ENCODE assay signal across 36 mouse cellular contexts in the genomic region with DNA sequence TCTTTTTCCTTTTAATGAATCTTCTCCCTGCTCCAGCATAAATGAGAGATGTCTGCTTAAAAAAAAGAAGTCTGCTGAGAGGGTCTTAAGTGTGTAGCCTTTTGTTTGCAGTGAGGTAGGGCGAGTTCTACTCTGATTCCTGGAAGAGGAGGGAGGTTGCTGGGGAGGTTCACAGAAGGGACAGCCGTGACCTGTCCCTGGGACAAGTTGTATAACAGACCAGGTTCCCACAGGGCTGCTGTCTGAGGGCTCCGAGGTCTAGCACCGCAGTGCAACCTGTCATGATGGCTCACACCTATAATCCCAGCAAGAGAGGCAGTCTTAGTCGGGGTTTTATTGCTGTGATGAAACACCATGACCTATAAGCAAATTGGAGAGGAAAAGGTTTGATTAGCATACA. TPM values are rescaled to one million over a fixed set of nuclear protein-coding genes. Genes with fewer than 3 reads are reported as not detected.
DNase-seq lines count a peak whose midpoint lies in the region; ATAC-seq lines count a peak whose summit lies in the region.
"Had no signal": no experiment of that assay in that cellular context is flagged by ENCODE, and none has a peak within 500 bp of the region (broad histone marks: within the 10 kb centered on the region; RNA-seq: fewer than 3 reads in every experiment).

No protein-coding gene starts in this region.

- ATAC-seq in hindbrain, embryonic 13.5 days (ENCODE audit: low FRiP score), result no peak
- no peak for ATAC-seq in hindbrain, embryonic 16.5 days
- ATAC-seq in neural tube, embryonic 12.5 days (ENCODE audit: low FRiP score, low read depth), result no peak
- peak; percentile 48; the same call in 1 of the 2 replicates for ATAC-seq in forebrain, embryonic 13.5 days
- no peak for ATAC-seq in limb, embryonic 11.5 days (ENCODE audit: insufficient number of reproducible peaks, low FRiP score, low TSS enrichment, low read depth)
- ATAC-seq: intestine, embryonic 15.5 days had no signal

- 45% methylated on average over 5 of the region's 5 CpGs for WGBS in hindbrain, embryonic 13.5 days
- 39% methylated on average over 5 of the region's 5 CpGs for WGBS in hindbrain, embryonic 16.5 days
- 25% methylated on average over 5 of the region's 5 CpGs for WGBS in neural tube, embryonic 12.5 days
- whole genome bisulfite sequencing in forebrain, embryonic 13.5 days, result 7% methylated on average over 5 of the region's 5 CpGs
- 18% methylated on average over 5 of the region's 5 CpGs for WGBS in limb, embryonic 11.5 days

- H3K4me1 ChIP-seq in hindbrain, embryonic 13.5 days (replicated peaks), result peaks cover 10% of the 10 kb centered on the region
- no peaks in the 10 kb centered on the region for H3K4me1 ChIP-seq in hindbrain, embryonic 16.5 days (ENCODE audit: control insufficient read depth, insufficient read depth, low read depth, low read length)
- peaks cover 6% of the 10 kb centered on the region; the same call in 1 of the 2 replicates for H3K4me1 ChIP-seq in neural tube, embryonic 12.5 days
- H3K4me1 ChIP-seq in forebrain, embryonic 13.5 days, result peaks cover 30% of the 10 kb centered on the region
- H3K4me1 ChIP-seq in limb, embryonic 11.5 days (ENCODE audit: control insufficient read depth, insufficient read depth, low read length), result peaks cover 4% of the 10 kb centered on the region; the same call in 1 of the 2 replicates
- H3K4me1 ChIP-seq: embryonic facial prominence, embryonic 12.5 days; heart, embryonic 12.5 days; intestine, embryonic 15.5 days; liver, embryonic 15.5 days had no signal

- H3K4me3 ChIP-seq in hindbrain, embryonic 13.5 days, result no peak overlapping the region
- H3K4me3 ChIP-seq in hindbrain, embryonic 16.5 days (ENCODE audit: low read length), result no peak overlapping the region
- no peak overlapping the region for H3K4me3 ChIP-seq in neural tube, embryonic 12.5 days
- no peak overlapping the region for H3K4me3 ChIP-seq in forebrain, embryonic 13.5 days
- no peak overlapping the region for H3K4me3 ChIP-seq in limb, embryonic 11.5 days (ENCODE audit: low read depth, low read length)
- H3K4me3 ChIP-seq: embryonic facial prominence, embryonic 12.5 days; heart, adult 2 months; heart, embryonic 12.5 days; hindbrain, embryonic 15.5 days; intestine, embryonic 15.5 days; limb, embryonic 12.5 days; liver, embryonic 15.5 days; myocyte had no signal

- no peaks in the 10 kb centered on the region for H3K36me3 ChIP-seq in hindbrain, embryonic 13.5 days
- H3K36me3 ChIP-seq in hindbrain, embryonic 16.5 days (ENCODE audit: control insufficient read depth, insufficient read depth, low read length), result no peaks in the 10 kb centered on the region
- no peaks in the 10 kb centered on the region for H3K36me3 ChIP-seq in neural tube, embryonic 12.5 days
- H3K36me3 ChIP-seq in forebrain, embryonic 13.5 days (ENCODE audit: poor library complexity, severe bottlenecking), result no peaks in the 10 kb centered on the region
- no peaks in the 10 kb centered on the region for H3K36me3 ChIP-seq in limb, embryonic 11.5 days (ENCODE audit: control insufficient read depth, insufficient read depth, low read length)
- H3K36me3 ChIP-seq: embryonic facial prominence, embryonic 12.5 days; heart, embryonic 12.5 days; hindbrain, embryonic 15.5 days; intestine, embryonic 15.5 days; limb, embryonic 12.5 days; liver, embryonic 15.5 days had no signal

- DNase-seq in neural tube, embryonic 10.5 days (ENCODE audit: extremely low spot score, low spot score), result no peak
- DNase-seq in limb, embryonic 11.5 days (ENCODE audit: low spot score), result peak; percentile 36
- DNase-seq in adrenal gland, postnatal 14 days, result no peak
- no peak for DNase-seq in ovary, adult 18-20 months (ENCODE audit: low spot score)
- DNase-seq: cerebellum, adult 2 months; cerebellum, postnatal 14 days; heart, adult 2 months; heart, postnatal 4 days; kidney, adult 8-10 months; kidney, postnatal 4 days; layer of hippocampus, postnatal 36 days; lung, embryonic 14.5 days; lung, postnatal 14 days; spleen, adult 18-20 months; thymus, adult 18-20 months; thymus, postnatal 25 days had no signal

- H3K9me3 ChIP-seq in hindbrain, embryonic 13.5 days, result peaks cover 5% of the 10 kb centered on the region; the same call in 1 of the 2 replicates
- no peaks in the 10 kb centered on the region for H3K9me3 ChIP-seq in hindbrain, embryonic 16.5 days (ENCODE audit: control insufficient read depth, low read length)
- H3K9me3 ChIP-seq in neural tube, embryonic 12.5 days, result 0 out of 2 replicates have a peak, but pooled peaks cover 5% of the 10 kb centered on the region
- 0 out of 2 replicates have a peak, but pooled peaks cover 5% of the 10 kb centered on the region for H3K9me3 ChIP-seq in forebrain, embryonic 13.5 days (replicated peaks)
- H3K9me3 ChIP-seq in limb, embryonic 11.5 days (ENCODE audit: control insufficient read depth, low read length), result no peaks in the 10 kb centered on the region
- H3K9me3 ChIP-seq: heart, embryonic 12.5 days; intestine, embryonic 15.5 days; liver, embryonic 15.5 days had no signal

- peaks cover 46% of the 10 kb centered on the region for H3K27me3 ChIP-seq in hindbrain, embryonic 13.5 days
- H3K27me3 ChIP-seq in hindbrain, embryonic 16.5 days (replicated peaks; ENCODE audit: control insufficient read depth, insufficient read depth, low read length), result peaks cover 4% of the 10 kb centered on the region
- H3K27me3 ChIP-seq in neural tube, embryonic 12.5 days (replicated peaks), result peaks cover 15% of the 10 kb centered on the region
- no peaks in the 10 kb centered on the region for H3K27me3 ChIP-seq in forebrain, embryonic 13.5 days
- peaks cover 6% of the 10 kb centered on the region; the same call in 1 of the 2 replicates for H3K27me3 ChIP-seq in limb, embryonic 11.5 days (ENCODE audit: control insufficient read depth, insufficient read depth, low read length)

- 0 out of 2 replicates have a peak overlapping the region, but pooled peaks have one; percentile 9 for H3K4me2 ChIP-seq in hindbrain, embryonic 13.5 days
- no peak overlapping the region for H3K4me2 ChIP-seq in hindbrain, embryonic 16.5 days (ENCODE audit: low read length)
- 0 out of 2 replicates have a peak overlapping the region, but pooled peaks have one; percentile 14 for H3K4me2 ChIP-seq in neural tube, embryonic 12.5 days (replicated peaks)
- H3K4me2 ChIP-seq in forebrain, embryonic 13.5 days, result peak overlapping the region; percentile 11
- H3K4me2 ChIP-seq in limb, embryonic 11.5 days (ENCODE audit: low read depth, severe bottlenecking), result no peak overlapping the region
- H3K4me2 ChIP-seq: embryonic facial prominence, embryonic 12.5 days; heart, embryonic 12.5 days; hindbrain, embryonic 15.5 days; intestine, embryonic 15.5 days; limb, embryonic 12.5 days; liver, embryonic 15.5 days; lung, embryonic 14.5 days had no signal

- peak overlapping the region; percentile 46; the same call in 1 of the 2 replicates for H3K9ac ChIP-seq in hindbrain, embryonic 13.5 days
- no peak overlapping the region for H3K9ac ChIP-seq in hindbrain, embryonic 16.5 days (ENCODE audit: low read depth, low read length)
- H3K9ac ChIP-seq in neural tube, embryonic 12.5 days, result no peak overlapping the region
- H3K9ac ChIP-seq in forebrain, embryonic 13.5 days, result no peak overlapping the region
- H3K9ac ChIP-seq in limb, embryonic 11.5 days (ENCODE audit: low read length), result no peak overlapping the region
- H3K9ac ChIP-seq: embryonic facial prominence, embryonic 12.5 days; heart, embryonic 12.5 days; hindbrain, embryonic 15.5 days; intestine, embryonic 15.5 days; limb, embryonic 12.5 days; liver, embryonic 15.5 days; lung, embryonic 14.5 days had no signal

- H3K27ac ChIP-seq in hindbrain, embryonic 13.5 days, result no peak overlapping the region
- H3K27ac ChIP-seq in hindbrain, embryonic 16.5 days (ENCODE audit: low read depth, low read length), result no peak overlapping the region
- no peak overlapping the region for H3K27ac ChIP-seq in neural tube, embryonic 12.5 days
- H3K27ac ChIP-seq in forebrain, embryonic 13.5 days, result peak overlapping the region; percentile 88
- H3K27ac ChIP-seq in limb, embryonic 11.5 days (replicated peaks; ENCODE audit: low read depth, low read length), result no peak overlapping the region
- H3K27ac ChIP-seq: embryonic facial prominence, embryonic 12.5 days; heart, adult 2 months; hindbrain, embryonic 15.5 days; intestine, embryonic 15.5 days; kidney, postnatal 0 days; limb, embryonic 12.5 days; liver, embryonic 15.5 days; stomach, postnatal 0 days had no signal

RNA-seq across cellular contexts. Expression of a gene that starts 24.1 kb away (rescaled TPM):
- polyA plus RNA-seq in hindbrain, embryonic 13.5 days (2015; fragmentation: Nextera tagmentation; extraction: Ambion mirVana), result not detected in 2 replicates
- not detected in 2 replicates for polyA plus RNA-seq in hindbrain, embryonic 16.5 days (2015; fragmentation: Nextera tagmentation; extraction: Ambion mirVana)
- not detected in 2 replicates for polyA plus RNA-seq in neural tube, embryonic 12.5 days (2016; fragmentation: Nextera tagmentation; extraction: Ambion mirVana)
- not detected in 2 replicates for polyA plus RNA-seq in forebrain, embryonic 13.5 days (2015; fragmentation: Nextera tagmentation; extraction: Ambion mirVana)
- not detected in 2 replicates for polyA plus RNA-seq in limb, embryonic 11.5 days (2014; fragmentation: Nextera tagmentation; extraction: Ambion mirVana)
- not detected in 2 replicates for total RNA-seq in adrenal gland, postnatal 14 days (2021)
- total RNA-seq: adrenal gland, adult 18-20 months; adrenal gland, postnatal 4 days; gastrocnemius, adult 8-10 months; gastrocnemius, postnatal 4 days; heart, adult 2 months; heart, postnatal 4 days; layer of hippocampus, postnatal 36 days; liver, adult 2 months had no signal
- polyA plus RNA-seq: cerebellum, adult 2 months; embryonic facial prominence, embryonic 12.5 days; heart, adult 2 months; heart, embryonic 12.5 days; heart, postnatal 0 days; hindbrain, embryonic 15.5 days; intestine, embryonic 15.5 days; limb, embryonic 12.5 days; liver, adult 2 months; liver, embryonic 15.5 days; lung, embryonic 14.5 days; myocyte; neural tube, embryonic 14.5 days; stomach, postnatal 0 days had no signal

Comparison
In these comparisons a context has a peak if more than half of its experiments do, and no peak if none do; other contexts are left out.
1. H3K4me2 ChIP-seq: peak in hindbrain, embryonic 13.5 days (single experiment), neural tube, embryonic 12.5 days (single experiment) and forebrain, embryonic 13.5 days (single experiment); none in hindbrain, embryonic 16.5 days (single experiment) and limb, embryonic 11.5 days (single experiment).